Mouse (Mus musculus): ENCODE data around the gene Cplx3. TPM values are rescaled to one million over a fixed set of nuclear protein-coding genes. Genes with fewer than 3 reads are reported as not detected.

Cplx3 gene
- polyA plus RNA-seq, 1 experiment from 2014 or later = not detected

GRCm38 (mm10) chr9:57597265-57597664 lies 8.8 kb downstream of the Cplx3 start:
- Histone ChIP-seq H3K4me1 (peaks cover 7% of the 10 kb centered on the region; the same call in 1 of the 2 replicates), H3K27me3 (replicated peaks) (no peaks in the 10 kb centered on the region), H3K4me3 (replicated peaks) (no peak overlapping the region), H3K36me3 (peaks cover 20% of the 10 kb centered on the region), H3K4me2 (no peak overlapping the region), H3K9me3 (no peaks in the 10 kb centered on the region), H3K27ac (no peak overlapping the region), H3K9ac (no peak overlapping the region)
- WGBS = 79% methylated on average over 8 of the region's 8 CpGs
- ATAC-seq (ENCODE audit: insufficient read depth, low FRiP score, low read depth) = no peak

GRCm38 (mm10) chr9:57594174-57594509 lies 11.9 kb downstream of the Cplx3 start:
- Histone ChIP-seq H3K4me2 (no peak overlapping the region), H3K36me3 (peaks cover 25% of the 10 kb centered on the region), H3K4me1 (no peaks in the 10 kb centered on the region)

GRCm38 (mm10) chr9:57593454-57594173 lies 12.5 kb downstream of the Cplx3 start:
- no peaks in the 10 kb centered on the region for H3K9me3 ChIP-seq
- H3K9ac ChIP-seq = no peak overlapping the region
- no peak overlapping the region for H3K27ac ChIP-seq
- no peak overlapping the region for H3K4me3 ChIP-seq (replicated peaks)
- 58% methylated on average over 12 of the region's 12 CpGs for WGBS
- H3K36me3 ChIP-seq = peaks cover 25% of the 10 kb centered on the region
- no peak overlapping the region for H3K4me2 ChIP-seq
- no peaks in the 10 kb centered on the region for H3K27me3 ChIP-seq (replicated peaks)
- ATAC-seq (ENCODE audit: insufficient read depth, low FRiP score, low read depth) = no peak
- H3K4me1 ChIP-seq = peaks cover 3% of the 10 kb centered on the region; the same call in 1 of the 2 replicates

More at GRCm38 (mm10) chr9:57594174-57594509, 11.9 kb downstream of the Cplx3 start:
- Histone ChIP-seq H3K9ac (no peak overlapping the region), H3K9me3 (no peaks in the 10 kb centered on the region), H3K27ac (no peak overlapping the region), H3K27me3 (replicated peaks) (no peaks in the 10 kb centered on the region), H3K4me3 (replicated peaks) (no peak overlapping the region)
- no peak for ATAC-seq (ENCODE audit: insufficient read depth, low FRiP score, low read depth)
- WGBS = 71% methylated on average over 9 of the region's 9 CpGs

DNA sequence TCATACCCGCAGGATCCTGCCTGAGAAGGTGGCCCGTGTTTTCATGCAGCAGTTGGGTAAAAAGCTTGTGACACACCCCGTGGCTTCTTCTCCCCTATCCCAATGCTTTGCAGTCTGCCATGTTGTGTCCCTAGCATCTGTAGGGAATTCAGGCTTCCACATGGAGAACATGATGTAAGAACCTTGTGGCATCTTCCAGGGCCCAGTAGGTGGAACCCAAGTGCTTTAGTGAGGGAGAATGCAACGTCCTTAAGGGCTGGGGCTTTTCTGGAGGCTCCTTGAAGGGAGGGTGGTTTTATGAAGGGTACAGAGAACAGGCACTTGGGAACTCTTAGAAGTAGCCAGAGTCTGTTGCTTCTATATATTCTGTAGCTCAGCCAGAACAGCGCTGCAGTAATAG lies 15.4 kb downstream of the Cplx3 start:
- Histone ChIP-seq H3K4me3 (replicated peaks) (no peak overlapping the region), H3K36me3 (peaks cover 29% of the 10 kb centered on the region), H3K27me3 (replicated peaks) (no peaks in the 10 kb centered on the region), H3K9me3 (no peaks in the 10 kb centered on the region), H3K4me1 (peaks cover 5% of the 10 kb centered on the region; the same call in 1 of the 2 replicates), H3K27ac (no peak overlapping the region), H3K9ac (no peak overlapping the region), H3K4me2 (no peak overlapping the region)
- 39% methylated on average over 5 of the region's 5 CpGs for WGBS
- no peak for ATAC-seq (ENCODE audit: insufficient read depth, low FRiP score, low read depth)

DNA sequence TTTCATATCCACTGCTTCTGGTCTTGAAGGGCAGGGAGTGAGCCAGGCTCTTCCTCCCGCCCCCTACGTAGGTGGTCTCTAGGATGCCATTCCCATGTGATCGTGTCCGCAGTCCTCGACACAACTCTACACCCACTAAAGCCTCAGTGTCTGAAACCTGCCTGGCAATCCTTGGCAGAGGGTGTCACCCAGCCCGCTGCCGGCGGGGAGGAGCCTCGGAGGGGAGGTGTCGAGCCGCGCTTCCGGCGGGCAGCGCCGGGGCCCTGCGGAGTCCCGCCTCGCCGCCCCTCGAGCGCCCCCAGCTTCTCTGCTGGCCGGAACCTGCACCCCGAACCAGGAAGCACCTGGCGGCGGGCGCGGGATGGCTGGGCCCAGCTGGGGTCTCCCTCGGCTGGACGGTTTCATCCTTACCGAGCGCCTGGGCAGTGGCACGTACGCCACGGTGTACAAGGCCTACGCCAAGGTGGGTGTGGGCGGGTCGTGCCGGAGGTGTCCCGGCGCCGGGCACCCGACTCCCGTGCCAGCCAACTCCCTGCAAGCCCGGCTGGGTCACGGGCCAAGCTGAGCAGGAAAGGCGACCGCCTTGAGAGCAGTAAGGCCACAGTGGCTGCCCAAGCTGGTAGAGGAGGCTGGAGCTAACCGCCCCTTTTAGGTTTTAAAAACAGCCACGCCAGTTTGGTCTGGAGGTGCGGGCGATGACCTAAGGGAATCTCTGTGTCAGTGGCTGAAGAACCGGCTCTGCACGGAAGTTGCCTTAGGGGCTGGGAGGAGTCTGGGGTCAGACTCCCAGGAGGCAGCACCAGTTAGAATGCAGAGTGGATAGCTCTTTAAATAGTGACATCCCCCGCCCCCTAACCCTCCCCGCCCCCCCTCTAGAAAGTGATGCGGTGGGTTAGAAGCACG lies 16.6 kb downstream of the Cplx3 start, which contains the start of gene Ulk3:
TSS of gene Ulk3 (plus strand) at position 229 of the 903 bp plus-strand sequence.
- Histone ChIP-seq H3K4me1 (peaks cover 5% of the 10 kb centered on the region; the same call in 1 of the 2 replicates), H3K27ac (peak within 1 kb of the TSS; percentile 85), H3K36me3 (peaks cover 27% of the 10 kb centered on the region), H3K4me3 (replicated peaks) (peak within 1 kb of the TSS; percentile 74), H3K9me3 (no peaks in the 10 kb centered on the region), H3K4me2 (peak within 1 kb of the TSS; percentile 81), H3K9ac (peak within 1 kb of the TSS; percentile 57), H3K27me3 (replicated peaks) (no peaks in the 10 kb centered on the region)
- WGBS = 0% methylated on average over 58 of the region's 58 CpGs
- peak; percentile 83 for ATAC-seq (ENCODE audit: insufficient read depth, low FRiP score, low read depth)

DNA sequence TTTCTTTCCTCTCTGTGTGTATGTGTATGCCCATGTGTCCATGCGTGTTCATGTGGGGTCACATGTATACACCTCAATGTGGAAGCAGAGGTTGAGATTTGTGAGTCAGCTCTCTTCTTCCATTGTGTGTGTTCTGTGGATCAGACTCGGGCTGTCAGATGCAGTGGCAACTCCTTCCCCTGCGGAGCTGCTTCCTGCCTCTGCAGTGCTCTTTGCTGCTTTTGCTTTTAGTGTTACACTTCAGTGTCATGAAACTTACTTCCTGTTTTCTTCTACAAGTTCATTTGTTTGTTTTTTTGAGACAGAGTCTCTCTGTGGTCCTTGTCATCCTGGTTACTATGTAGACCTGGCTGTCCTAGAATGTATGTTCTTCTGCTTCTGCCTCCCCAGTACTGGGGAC lies 21.1 kb downstream of the Cplx3 start:
- no peak overlapping the region for H3K9ac ChIP-seq
- no peaks in the 10 kb centered on the region for H3K9me3 ChIP-seq
- H3K4me1 ChIP-seq = peaks cover 5% of the 10 kb centered on the region; the same call in 1 of the 2 replicates
- H3K27me3 ChIP-seq (replicated peaks) = no peaks in the 10 kb centered on the region
- no peak overlapping the region for H3K27ac ChIP-seq
- WGBS = 84% methylated on average over 3 of the region's 3 CpGs
- H3K4me3 ChIP-seq (replicated peaks) = no peak overlapping the region
- no peak overlapping the region for H3K4me2 ChIP-seq
- peaks cover 25% of the 10 kb centered on the region for H3K36me3 ChIP-seq
- no peak for ATAC-seq (ENCODE audit: insufficient read depth, low FRiP score, low read depth)

GRCm38 (mm10) chr9:57577144-57577849 lies 28.8 kb downstream of the Cplx3 start:
- no peaks in the 10 kb centered on the region for H3K4me1 ChIP-seq
- H3K27me3 ChIP-seq (replicated peaks) = no peaks in the 10 kb centered on the region
- no peaks in the 10 kb centered on the region for H3K9me3 ChIP-seq
- ATAC-seq (ENCODE audit: insufficient read depth, low FRiP score, low read depth) = no peak
- WGBS = 77% methylated on average over 6 of the region's 6 CpGs
- H3K4me3 ChIP-seq (replicated peaks) = no peak overlapping the region
- no peak overlapping the region for H3K4me2 ChIP-seq
- peaks cover 16% of the 10 kb centered on the region; the same call in 1 of the 2 replicates for H3K36me3 ChIP-seq
- no peak overlapping the region for H3K27ac ChIP-seq
- H3K9ac ChIP-seq = no peak overlapping the region

- H3K27ac ChIP-seq = no peak overlapping the region
- no peak overlapping the region for H3K4me2 ChIP-seq
- no peak for ATAC-seq (ENCODE audit: insufficient read depth, low FRiP score, low read depth)
- H3K4me1 ChIP-seq = no peaks in the 10 kb centered on the region
- H3K27me3 ChIP-seq (replicated peaks) = no peaks in the 10 kb centered on the region
- no peaks in the 10 kb centered on the region for H3K9me3 ChIP-seq
- H3K36me3 ChIP-seq = peaks cover 18% of the 10 kb centered on the region; the same call in 1 of the 2 replicates
- WGBS = 67% methylated on average over 3 of the region's 3 CpGs
- H3K9ac ChIP-seq = no peak overlapping the region
- H3K4me3 ChIP-seq (replicated peaks) = no peak overlapping the region
Observed at GRCm38 (mm10) chr9:57575577-57575976, 30.5 kb downstream of the Cplx3 start.

DNA sequence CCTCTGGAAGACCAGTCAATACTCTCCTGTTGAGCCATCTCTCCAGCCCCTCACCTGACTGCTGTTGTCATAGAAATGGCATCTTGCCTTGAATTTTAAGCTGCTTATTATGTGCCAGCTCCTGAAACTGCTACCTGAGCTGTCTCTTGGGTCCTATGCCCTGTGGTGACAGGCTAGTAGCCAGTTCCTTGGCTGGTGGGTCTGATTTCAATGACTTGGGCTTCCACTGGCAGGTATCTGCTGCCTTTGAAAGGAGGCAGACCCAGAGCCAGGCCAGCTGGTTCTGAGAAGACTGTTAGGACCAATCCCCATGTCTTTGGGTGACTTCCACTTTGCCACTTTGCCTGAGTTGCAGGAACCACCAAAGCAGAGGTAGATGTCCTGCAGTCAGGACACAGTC lies 31.7 kb downstream of the Cplx3 start:
- peaks cover 22% of the 10 kb centered on the region for H3K36me3 ChIP-seq
- H3K4me3 ChIP-seq (replicated peaks) = no peak overlapping the region
- no peaks in the 10 kb centered on the region for H3K4me1 ChIP-seq
- no peaks in the 10 kb centered on the region for H3K27me3 ChIP-seq (replicated peaks)
- ATAC-seq (ENCODE audit: insufficient read depth, low FRiP score, low read depth) = no peak
- no peak overlapping the region for H3K27ac ChIP-seq
- H3K9ac ChIP-seq = no peak overlapping the region
- no peaks in the 10 kb centered on the region for H3K9me3 ChIP-seq
- H3K4me2 ChIP-seq = no peak overlapping the region

- Histone ChIP-seq H3K36me3 (peaks cover 20% of the 10 kb centered on the region), H3K4me2 (no peak overlapping the region), H3K27me3 (replicated peaks) (no peaks in the 10 kb centered on the region), H3K9ac (no peak overlapping the region), H3K4me1 (peaks cover 20% of the 10 kb centered on the region), H3K27ac (no peak overlapping the region), H3K9me3 (no peaks in the 10 kb centered on the region), H3K4me3 (replicated peaks) (no peak overlapping the region)
- no peak for ATAC-seq (ENCODE audit: insufficient read depth, low FRiP score, low read depth)
- WGBS = 95% methylated on average over 6 of the region's 6 CpGs
Observed at GRCm38 (mm10) chr9:57568500-57568899, 37.6 kb downstream of the Cplx3 start.

DNA sequence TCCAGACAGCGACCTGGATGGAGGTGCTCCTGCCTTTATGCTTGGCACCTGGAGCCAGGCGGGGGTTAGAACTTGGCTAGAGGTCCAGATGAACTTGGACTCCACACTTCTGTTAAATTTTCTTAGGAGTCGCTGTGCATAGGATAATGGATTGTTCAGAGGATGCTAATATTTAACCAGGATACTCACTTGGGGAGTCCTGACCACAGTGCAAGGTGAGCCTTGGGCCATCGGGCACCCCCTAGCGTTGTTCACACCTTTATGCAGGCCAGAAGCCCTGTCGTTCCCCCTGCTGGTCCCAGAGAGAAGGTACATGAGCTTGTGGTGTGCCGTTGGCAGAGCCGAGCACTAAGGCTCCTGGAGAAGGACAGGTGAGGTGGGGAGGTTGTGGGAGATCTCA lies 39.2 kb downstream of the Cplx3 start:
- Histone ChIP-seq H3K4me2 (no peak overlapping the region), H3K36me3 (peaks cover 20% of the 10 kb centered on the region), H3K4me1 (peaks cover 30% of the 10 kb centered on the region), H3K4me3 (replicated peaks) (no peak overlapping the region), H3K27me3 (replicated peaks) (no peaks in the 10 kb centered on the region), H3K9me3 (no peaks in the 10 kb centered on the region), H3K9ac (no peak overlapping the region), H3K27ac (no peak overlapping the region)
- ATAC-seq (ENCODE audit: insufficient read depth, low FRiP score, low read depth) = no peak
- WGBS = 51% methylated on average over 8 of the region's 8 CpGs

All from stomach, embryonic 15.5 days (tissue).